Mouse (Mus musculus) forebrain, postnatal 0 days (tissue): ENCODE data around the gene Slc22a8. TPM values are rescaled to one million over a fixed set of nuclear protein-coding genes. Genes with fewer than 3 reads are reported as not detected.

Source experiments
- ATAC-seq: fragments of 200-750 bp; cut with Nextera tagmentation; 2 replicates; pipeline ENCODE4 v1.8.0; 2017; ENCODE audit warnings: mild to moderate bottlenecking, moderate library complexity
- DNase-seq: peaks from one replicate; pipeline ENCODE4 v3.0.0-alpha.2; 2015
- H3K27ac ChIP-seq: fragments of 300-500 bp; sonication (generic); 2 replicates; pipeline ENCODE4 v1.5.1; 2014; ENCODE audit warnings: low read depth, mild to moderate bottlenecking, antibody characterized with exemption, low read length, moderate library complexity, mixed read lengths
- H3K27me3 ChIP-seq: fragments of 300-500 bp; sonication (generic); 2 replicates; pipeline ENCODE4 v1.6.1; 2014; ENCODE audit warnings: mild to moderate bottlenecking, low read length, mixed read lengths; ENCODE audit not compliant: insufficient read depth
- H3K36me3 ChIP-seq: fragments of 300-500 bp; sonication (generic); 2 replicates; pipeline ENCODE4 v1.6.1; 2014; ENCODE audit warnings: mild to moderate bottlenecking, moderate library complexity; ENCODE audit not compliant: insufficient read depth
- H3K4me1 ChIP-seq: fragments of 300-500 bp; sonication (generic); 2 replicates; pipeline ENCODE4 v1.6.1; 2014; ENCODE audit warnings: antibody characterized with exemption; ENCODE audit not compliant: insufficient read depth
- H3K4me2 ChIP-seq: fragments of 300-500 bp; sonication (generic); 2 replicates; pipeline ENCODE4 v1.6.1; 2014; ENCODE audit warnings: low read depth, mild to moderate bottlenecking, moderate library complexity
- H3K4me3 ChIP-seq: fragments of 300-500 bp; sonication (generic); 2 replicates; pipeline ENCODE4 v1.5.1; 2014; ENCODE audit warnings: low read depth, low read length, mixed read lengths
- H3K9ac ChIP-seq: fragments of 300-500 bp; sonication (generic); 2 replicates; pipeline ENCODE4 v1.6.1; 2014; ENCODE audit warnings: mild to moderate bottlenecking
- H3K9me3 ChIP-seq: fragments of 300-500 bp; sonication (generic); 2 replicates; pipeline ENCODE4 v1.6.1; 2016; ENCODE audit warnings: low read length
- CTCF ChIP-seq: sonication (generic); IDR thresholded peaks from 2 replicates; pipeline ENCODE4 v1.5.1; 2016; ENCODE audit warnings: antibody characterized with exemption, control low read depth, low read depth
- WGBS: fragments of 180-500 bp; shearing (Covaris S2); extraction: QIAGEN DNeasy Blood & Tissue Kit; methylation state at CpG from one replicate; pipeline ENCODE4 v1.1.7; 2014; 5-methylcytosine and 5-hydroxymethylcytosine counted together
- polyA plus RNA-seq: library from polyadenylated mRNA; unstranded; fragments of >200 nt; fragmentation: Nextera tagmentation; extraction: Ambion mirVana; gene quantifications from 2 replicates; pipeline ENCODE4 v1.2.1, GENCODE M21; 2015
- total RNA-seq: library from RNA; depleted of rRNA; stranded (reverse); fragments of >200 nt; gene quantifications from 2 replicates; pipeline ENCODE4 v1.2.3, GENCODE M21; 2014

The Slc22a8 gene
- total and polyA plus RNA-seq, 2 experiments from 2014 or later = 13.1 to 19.0 TPM

DNA sequence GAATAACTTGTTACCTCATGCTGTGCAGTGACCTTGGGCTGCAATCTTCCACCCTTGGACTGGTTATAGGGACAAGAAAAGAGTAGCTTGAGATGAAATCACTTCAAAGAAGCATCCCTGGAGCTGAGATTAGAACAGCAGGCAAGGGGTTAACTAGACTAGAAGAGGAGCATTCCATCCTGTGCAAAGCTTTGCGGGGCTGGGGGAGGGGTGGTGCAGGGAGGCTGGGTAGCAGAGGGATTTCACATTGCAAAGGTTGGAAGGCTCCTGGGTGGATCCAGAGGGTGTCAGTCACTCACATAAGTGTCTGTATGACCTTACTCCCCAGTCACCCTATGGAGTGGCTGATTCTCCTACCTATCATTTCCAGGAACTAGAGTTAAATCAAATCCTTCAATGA, 3.5 kb downstream of the Slc22a8 start:
- H3K4me3 ChIP-seq = no peak overlapping the region
- H3K9ac ChIP-seq = no peak overlapping the region
- H3K27ac ChIP-seq = no peak overlapping the region
- no peaks in the 10 kb centered on the region for H3K36me3 ChIP-seq
- 0% methylated on average over 1 of the region's 1 CpGs for whole genome bisulfite sequencing
- peak; percentile 53; the same call in 1 of the 2 replicates for ATAC-seq
- no peak overlapping the region for H3K4me2 ChIP-seq
- no peaks in the 10 kb centered on the region for H3K27me3 ChIP-seq
- no peak for TF ChIP-seq CTCF
- no peak for DNase-seq
- H3K9me3 ChIP-seq = no peaks in the 10 kb centered on the region
- H3K4me1 ChIP-seq = no peaks in the 10 kb centered on the region

DNA sequence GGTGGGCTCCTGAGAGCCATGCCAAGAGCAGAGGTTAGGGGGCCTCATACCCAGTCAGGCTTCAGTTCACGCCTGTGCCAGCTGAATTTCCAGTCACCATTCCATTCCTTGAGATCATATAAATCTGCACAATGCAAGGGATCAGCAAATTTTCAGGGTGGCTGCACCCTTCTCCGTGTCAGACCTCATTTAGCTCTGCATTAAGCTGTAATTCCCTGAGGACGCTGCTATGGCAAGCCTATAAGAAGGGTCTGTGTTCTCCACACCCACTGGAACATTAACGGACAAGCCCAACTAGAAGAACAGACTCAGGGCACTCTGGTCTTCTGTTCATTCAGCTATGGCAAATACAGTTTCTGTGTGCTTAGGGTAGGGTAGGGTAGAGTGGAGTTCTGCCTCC, 6.2 kb downstream of the Slc22a8 start:
- no peaks in the 10 kb centered on the region for H3K27me3 ChIP-seq
- no peaks in the 10 kb centered on the region for H3K36me3 ChIP-seq
- H3K27ac ChIP-seq = no peak overlapping the region
- TF ChIP-seq CTCF = no peak
- 42% methylated on average over 4 of the region's 4 CpGs for WGBS
- H3K4me3 ChIP-seq = no peak overlapping the region
- H3K4me1 ChIP-seq = no peaks in the 10 kb centered on the region
- DNase-seq (no peak), ATAC-seq (no peak)
- H3K9me3 ChIP-seq = no peaks in the 10 kb centered on the region
- H3K4me2 ChIP-seq = no peak overlapping the region
- H3K9ac ChIP-seq = no peak overlapping the region

DNA sequence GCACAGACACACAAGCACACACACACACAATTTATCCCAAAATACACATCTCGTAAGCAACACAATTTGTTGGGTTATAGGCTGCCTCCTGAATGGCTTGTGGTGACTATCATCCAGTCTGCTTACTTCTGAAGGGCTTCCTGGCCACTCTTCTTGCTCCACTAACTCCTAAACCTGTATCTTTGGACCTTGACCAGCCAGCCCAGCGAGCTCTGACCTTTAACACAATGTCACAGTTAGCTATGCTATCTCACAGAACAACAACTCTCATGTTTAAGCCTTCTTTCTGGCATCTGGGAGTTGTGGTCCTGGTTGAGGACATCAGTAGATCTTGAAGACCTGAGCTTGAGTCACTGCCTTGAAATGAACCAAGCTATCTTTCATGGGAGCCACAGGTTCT, 8.2 kb downstream of the Slc22a8 start:
- H3K4me2 ChIP-seq = no peak overlapping the region
- H3K4me1 ChIP-seq = no peaks in the 10 kb centered on the region
- H3K4me3 ChIP-seq = no peak overlapping the region
- no peaks in the 10 kb centered on the region for H3K36me3 ChIP-seq
- ATAC-seq = no peak
- H3K27me3 ChIP-seq = no peaks in the 10 kb centered on the region
- H3K27ac ChIP-seq = no peak overlapping the region
- no peaks in the 10 kb centered on the region for H3K9me3 ChIP-seq
- TF ChIP-seq CTCF = no peak
- no peak for DNase-seq
- no peak overlapping the region for H3K9ac ChIP-seq
- 72% methylated on average over 2 of the region's 2 CpGs for whole genome bisulfite sequencing

DNA sequence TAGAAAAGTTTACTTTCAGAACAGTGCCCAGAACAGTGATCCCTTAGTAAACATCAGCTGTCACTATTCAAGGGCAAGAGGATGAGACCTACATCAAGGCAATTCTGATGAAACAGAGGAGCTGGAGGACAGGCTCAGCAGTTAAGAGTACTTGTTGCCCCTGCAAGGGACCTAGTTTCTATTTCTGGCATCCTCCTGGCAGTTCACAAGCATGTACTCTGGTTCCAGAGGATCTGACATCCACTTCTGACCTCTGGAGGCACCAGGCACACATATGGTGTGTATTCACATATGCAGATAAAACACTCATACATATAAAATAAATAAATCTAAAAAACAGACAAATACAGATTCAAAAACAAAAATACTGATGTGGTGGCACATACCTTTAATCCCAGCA, 10.9 kb downstream of the Slc22a8 start:
- TF ChIP-seq CTCF = no peak
- Histone ChIP-seq H3K27ac (no peak overlapping the region), H3K27me3 (no peaks in the 10 kb centered on the region), H3K4me2 (no peak overlapping the region), H3K9ac (no peak overlapping the region), H3K9me3 (no peaks in the 10 kb centered on the region), H3K36me3 (no peaks in the 10 kb centered on the region), H3K4me1 (no peaks in the 10 kb centered on the region), H3K4me3 (no peak overlapping the region)
- no peak for ATAC-seq
- no peak for DNase-seq

DNA sequence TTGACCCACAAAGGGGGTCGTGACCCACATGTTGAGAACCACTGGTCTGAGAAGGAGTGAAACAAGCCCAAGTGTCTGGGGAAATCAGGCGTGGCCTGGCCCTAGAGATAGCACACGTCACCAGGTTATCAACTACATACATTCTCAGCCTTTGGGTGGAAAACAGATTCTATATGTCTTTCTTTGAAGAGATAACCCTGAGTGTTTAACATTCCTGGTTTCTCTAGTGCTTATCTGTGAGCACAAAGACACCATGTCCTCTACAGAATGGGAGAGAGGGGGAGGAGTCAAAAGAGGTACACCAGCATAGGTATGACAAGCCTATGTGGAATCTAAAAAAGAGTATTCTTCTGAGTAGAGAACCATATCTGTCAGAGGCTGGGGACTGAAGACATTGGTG, 11.9 kb downstream of the Slc22a8 start:
- WGBS = 77% methylated on average over 3 of the region's 3 CpGs
- ATAC-seq (no peak), DNase-seq (no peak)
- no peaks in the 10 kb centered on the region for H3K36me3 ChIP-seq
- no peak overlapping the region for H3K27ac ChIP-seq
- no peak overlapping the region for H3K4me3 ChIP-seq
- no peaks in the 10 kb centered on the region for H3K4me1 ChIP-seq
- H3K9ac ChIP-seq = no peak overlapping the region
- no peaks in the 10 kb centered on the region for H3K9me3 ChIP-seq
- no peak for TF ChIP-seq CTCF
- H3K27me3 ChIP-seq = no peaks in the 10 kb centered on the region
- no peak overlapping the region for H3K4me2 ChIP-seq

DNA sequence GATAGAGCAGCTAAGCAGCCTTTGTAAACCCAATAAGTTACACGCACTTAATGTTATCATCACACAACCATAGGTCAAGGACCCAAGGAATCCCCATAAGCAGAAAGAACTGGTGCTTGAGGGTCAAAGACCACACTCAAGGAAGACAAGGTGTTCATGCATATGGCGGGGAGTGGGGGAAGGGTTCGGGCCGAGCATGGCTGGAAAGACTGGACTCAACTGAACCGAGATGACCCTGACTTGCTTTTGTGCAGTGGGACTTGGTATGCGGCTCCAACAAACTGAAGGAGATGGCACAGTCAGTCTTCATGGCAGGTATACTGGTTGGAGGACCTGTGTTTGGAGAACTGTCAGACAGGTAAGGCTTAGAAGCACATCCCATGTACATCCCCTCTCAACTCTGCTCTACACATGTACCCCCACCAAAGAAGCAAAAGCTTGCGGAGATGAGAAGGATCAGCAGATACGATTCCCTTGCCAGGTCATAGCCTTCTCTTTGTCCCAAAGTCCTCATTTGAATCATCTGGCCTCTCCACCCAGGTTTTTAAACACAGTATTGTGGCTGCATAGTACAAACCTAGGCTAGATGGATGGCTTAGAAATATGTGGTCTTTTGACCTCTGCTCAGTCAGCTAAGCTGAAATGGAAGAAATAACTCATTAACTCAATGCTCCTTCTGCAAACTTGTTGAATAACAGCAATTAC, 13.6 kb downstream of the Slc22a8 start:
- Histone ChIP-seq H3K4me3 (no peak overlapping the region), H3K27me3 (no peaks in the 10 kb centered on the region), H3K9me3 (no peaks in the 10 kb centered on the region), H3K4me2 (no peak overlapping the region), H3K27ac (no peak overlapping the region), H3K36me3 (no peaks in the 10 kb centered on the region), H3K4me1 (no peaks in the 10 kb centered on the region), H3K9ac (no peak overlapping the region)
- WGBS = 95% methylated on average over 8 of the region's 8 CpGs
- DNase-seq (no peak), ATAC-seq (no peak)
- TF ChIP-seq CTCF = no peak

DNA sequence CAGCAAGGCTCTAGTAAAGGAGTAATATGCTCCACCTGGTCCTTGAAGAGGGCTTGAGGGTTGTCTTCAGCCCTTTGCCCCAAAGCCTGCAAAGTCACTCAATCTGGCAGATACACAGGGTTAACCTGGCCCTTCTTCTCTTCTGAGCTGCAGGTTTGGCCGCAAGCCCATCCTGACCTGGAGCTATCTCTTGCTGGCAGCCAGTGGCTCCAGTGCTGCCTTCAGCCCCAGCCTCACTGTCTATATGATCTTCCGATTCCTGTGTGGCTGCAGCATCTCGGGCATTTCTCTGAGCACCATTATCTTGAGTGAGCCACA, 14.1 kb downstream of the Slc22a8 start:
- Histone ChIP-seq H3K4me1 (no peaks in the 10 kb centered on the region), H3K9ac (no peak overlapping the region), H3K9me3 (no peaks in the 10 kb centered on the region), H3K4me3 (no peak overlapping the region), H3K27me3 (no peaks in the 10 kb centered on the region), H3K27ac (no peak overlapping the region), H3K36me3 (no peaks in the 10 kb centered on the region), H3K4me2 (no peak overlapping the region)
- no peak for DNase-seq
- TF ChIP-seq CTCF = no peak
- 93% methylated on average over 3 of the region's 3 CpGs for WGBS
- no peak for ATAC-seq
